Mouse (Mus musculus) layer of hippocampus, postnatal 14 days (tissue): Measurements from ENCODE around the gene Olfr593. TPM values are rescaled to one million over a fixed set of nuclear protein-coding genes. Genes with fewer than 3 reads are reported as not detected.
"Not testable (repeated sequence)": the region's sequence is repeated elsewhere in the genome, so short reads cannot be mapped to it uniquely, and the experiment has no call there.

Experiments used
- DNase-seq, 2 experiments: peaks; one replicate each; pipeline ENCODE4 v3.0.0; 2021 to 2022; ENCODE audit warnings: low spot score in 2 of 2, mixed read lengths in 1 of 2
- long read RNA-seq, 2 experiments: library from polyadenylated mRNA; stranded (forward); transcript quantifications; one replicate each; pipeline ENCODE4 v2.0.0; 2021
- microRNA-seq, 2 experiments: library from miRNA; unstranded; fragments of <30 nt; microRNA quantifications; one replicate each; pipeline ENCODE4 v1.2.0; 2021
- total RNA-seq, 2 experiments: library from RNA; stranded (reverse); gene quantifications; 2 replicates each; pipeline ENCODE4 v1.2.3; 2021

Olfr593 gene
- not detected for total RNA-seq
- long read RNA-seq, experiment 1, result 0 reads
- long read RNA-seq, experiment 2, result 0 reads

DNA sequence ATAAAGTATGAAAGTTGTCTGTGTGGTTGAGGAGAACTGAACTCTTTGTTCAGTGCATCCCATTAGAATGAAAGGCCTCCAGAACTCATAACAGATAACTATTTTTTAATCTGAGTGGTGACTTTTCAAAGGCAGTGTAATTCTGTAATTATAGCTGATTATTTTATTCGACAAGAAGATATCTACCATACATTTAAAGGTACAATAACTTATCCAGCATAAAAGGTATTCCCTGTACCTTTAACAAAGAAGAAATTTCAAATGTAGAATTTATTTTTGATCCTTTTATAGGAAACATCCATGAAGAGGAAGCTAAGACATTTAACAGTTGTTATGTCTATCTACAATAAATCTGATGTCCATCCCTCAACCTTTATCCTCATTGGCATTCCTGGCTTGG is at the start of gene Olfr593:
Gene Olfr593 (plus strand): TSS at position 301 of the 400 bp plus-strand sequence.
- no peak for DNase-seq

DNA sequence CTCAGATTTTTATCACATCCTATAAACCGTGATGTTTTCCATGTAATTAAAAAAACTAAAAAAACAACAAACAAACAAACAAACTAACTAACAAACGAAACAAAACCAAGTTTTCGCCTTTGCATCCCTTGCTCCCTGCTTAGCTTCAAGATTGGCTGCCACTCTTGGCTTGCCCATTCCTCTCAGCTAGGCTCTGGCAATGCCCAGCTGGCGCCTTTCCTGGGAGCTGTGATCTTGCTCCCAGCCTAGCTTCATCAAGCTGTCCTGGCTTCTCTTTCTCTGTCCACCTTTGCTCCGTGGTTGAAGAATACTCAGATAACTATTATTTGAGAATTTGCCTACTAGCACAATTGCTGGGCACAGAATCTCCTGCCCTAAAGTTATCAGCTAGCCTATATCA is 42.0 kb upstream of the Olfr593 start:
- DNase-seq, result no peak

DNA sequence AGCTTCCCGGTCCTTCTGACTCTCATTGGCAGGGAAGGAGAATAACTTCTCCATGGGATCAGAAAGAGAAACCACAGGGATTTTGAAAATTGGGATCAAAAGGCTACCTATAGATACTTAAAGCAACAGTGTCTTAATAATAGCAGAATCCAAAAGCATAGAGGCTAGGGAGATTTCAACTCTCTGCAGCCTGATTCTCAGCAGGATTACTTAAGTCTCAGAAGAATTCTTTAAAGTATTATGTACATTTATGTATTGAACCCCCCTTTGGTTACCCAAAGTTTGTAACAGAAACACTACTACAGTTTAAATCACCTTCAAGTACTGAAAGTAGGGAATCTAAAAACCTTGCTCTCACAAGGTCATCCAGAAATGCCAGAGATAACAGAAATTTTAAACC is 33.4 kb upstream of the Olfr593 start, which contains the start of gene Olfr591:
Gene Olfr591 (minus strand): TSS at position 101 of the 400 bp plus-strand sequence.
- DNase-seq, result no peak

DNA sequence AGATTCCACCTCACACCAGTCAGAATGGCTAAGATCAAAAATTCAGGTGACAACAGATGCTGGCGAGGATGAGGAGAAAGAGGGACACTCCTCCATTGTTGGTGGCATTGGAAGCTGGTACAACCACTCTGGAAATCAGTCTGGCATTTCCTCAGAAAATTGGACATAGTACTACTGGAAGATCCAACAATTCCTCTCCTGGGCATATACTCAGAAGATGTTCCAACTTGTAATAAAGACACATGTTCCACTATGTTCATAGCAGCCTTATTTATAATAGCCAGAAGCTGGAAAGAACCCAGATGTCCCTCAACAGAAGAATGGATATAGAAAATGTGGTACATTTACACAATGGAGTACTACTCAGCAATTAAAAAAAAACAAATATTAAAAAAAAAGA is 27.2 kb upstream of the Olfr593 start, which contains the start of gene Olfr592:
Gene Olfr592 (plus strand): TSS at position 301 of the 400 bp plus-strand sequence.
- DNase-seq, result not testable (repeated sequence)

DNA sequence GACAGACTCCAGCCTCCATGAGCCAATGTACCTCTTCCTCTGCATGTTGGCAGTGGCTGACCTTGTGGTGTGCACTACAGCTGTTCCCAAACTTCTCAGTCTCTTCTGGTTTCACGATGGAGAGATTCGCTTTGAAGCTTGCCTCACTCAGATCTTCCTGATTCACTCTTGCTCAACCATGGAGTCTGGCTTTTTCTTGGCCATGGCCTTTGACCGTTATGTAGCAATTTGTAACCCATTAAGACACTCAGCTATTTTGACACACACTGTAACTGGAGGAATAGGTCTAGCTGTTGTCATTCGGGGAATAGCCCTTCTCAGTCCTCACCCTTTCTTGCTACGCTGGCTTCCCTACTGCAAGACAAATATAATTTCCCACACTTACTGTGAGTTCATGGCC is 388 bp downstream of the Olfr593 start:
- DNase-seq, result not testable (repeated sequence)

DNA sequence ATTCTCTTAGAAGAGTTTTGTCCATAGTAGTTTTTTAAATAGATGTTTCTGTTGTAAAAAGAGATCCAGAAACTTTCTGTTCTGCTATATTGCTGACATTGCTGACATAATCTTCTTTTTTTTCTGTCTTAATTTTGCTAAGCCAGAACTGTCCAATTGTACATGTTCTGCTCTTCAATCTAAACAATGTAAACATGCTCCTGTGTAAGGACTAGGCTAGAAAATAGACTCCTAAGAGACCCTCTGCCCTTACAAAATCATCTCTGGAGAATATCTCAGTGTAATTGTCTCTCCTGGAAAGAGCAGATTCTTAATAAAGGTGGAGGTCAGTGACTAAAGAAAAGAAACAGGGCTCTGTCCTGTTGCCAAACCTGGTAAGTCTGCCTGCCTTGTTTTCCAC is 5.0 kb downstream of the Olfr593 start, which contains the start of gene Olfr594:
Gene Olfr594 (plus strand): TSS at position 301 of the 400 bp plus-strand sequence.
- no peak for DNase-seq

DNA sequence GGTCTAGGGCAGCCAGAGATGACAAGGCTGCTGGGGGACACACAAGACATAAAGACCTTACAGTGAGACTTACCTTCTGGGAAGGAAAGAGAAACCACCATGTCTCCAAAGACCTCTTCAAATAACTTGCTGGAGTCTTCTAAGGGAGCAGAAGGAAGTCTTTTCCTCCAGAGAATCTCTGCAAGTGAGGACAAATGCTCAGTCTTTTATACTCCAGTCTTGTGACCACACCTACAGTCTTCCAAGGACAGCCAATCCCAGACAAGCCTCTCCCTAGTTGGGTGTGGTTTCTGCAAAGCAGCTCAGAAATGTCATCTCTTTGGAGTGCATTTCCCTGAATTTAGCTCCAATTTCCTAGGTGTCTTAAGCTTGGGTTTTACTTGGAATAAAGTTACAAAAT is 40.7 kb downstream of the Olfr593 start, which contains the start of gene Usp17ld:
Gene Usp17ld (minus strand): TSS at position 101 of the 400 bp plus-strand sequence.
- not testable (repeated sequence) for DNase-seq

Small RNAs within 50 kb of the gene (microRNA-seq; reads per million reads assigned to microRNA genes)
- 0 reads per million in 2 experiments for gene Gm25171

Other genes starting within 250 kb of the Olfr593 start
- not detected for gene Olfr576, start 249.2 kb upstream of the Olfr593 start, total RNA-seq
- not detected for gene Olfr577, start 235.9 kb upstream of the Olfr593 start, total RNA-seq
- gene Olfr578, start 222.5 kb upstream of the Olfr593 start, total RNA-seq, result not detected
- gene Olfr582, start 173.8 kb upstream of the Olfr593 start, total RNA-seq, result not detected
- not detected for gene Olfr583, start 160.6 kb upstream of the Olfr593 start, total RNA-seq
- gene Olfr584, start 130.0 kb upstream of the Olfr593 start, total RNA-seq, result not detected
- not detected for gene Olfr585, start 114.1 kb upstream of the Olfr593 start, total RNA-seq
- not detected for gene Olfr586, start 86.2 kb upstream of the Olfr593 start, total RNA-seq
- gene Olfr588-ps1, start 71.0 kb upstream of the Olfr593 start, total RNA-seq, result not detected
- not detected for gene Olfr589, start 55.5 kb upstream of the Olfr593 start, total RNA-seq
- gene Olfr591, start 33.5 kb upstream of the Olfr593 start, total RNA-seq, result not detected
- not detected for gene Olfr592, start 27.1 kb upstream of the Olfr593 start, total RNA-seq
- not detected for gene Olfr594, start 5.1 kb downstream of the Olfr593 start, total RNA-seq
- not detected for gene Usp17ld, start 40.6 kb downstream of the Olfr593 start, total RNA-seq
- not detected for gene Olfr596, start 93.8 kb downstream of the Olfr593 start, total RNA-seq
- gene Olfr597, start 104.5 kb downstream of the Olfr593 start, total RNA-seq, result not detected
- not detected for gene Olfr598, start 111.7 kb downstream of the Olfr593 start, total RNA-seq
- gene Olfr599, start 124.1 kb downstream of the Olfr593 start, total RNA-seq, result not detected
- gene Olfr600, start 137.8 kb downstream of the Olfr593 start, total RNA-seq, result not detected
- gene Olfr601, start 150.8 kb downstream of the Olfr593 start, total RNA-seq, result not detected
- not detected for gene Olfr603, start 174.3 kb downstream of the Olfr593 start, total RNA-seq
- gene Usp17lc, start 203.2 kb downstream of the Olfr593 start, total RNA-seq, result not detected
- gene Olfr605, start 233.6 kb downstream of the Olfr593 start, total RNA-seq, result not detected
- gene Olfr606, start 237.2 kb downstream of the Olfr593 start, total RNA-seq, result not detected